Mouse (Mus musculus): Measurements from ENCODE around the gene Gm7073.
A peak's percentile ranks its signal among the peaks of the same experiment; 100 is the strongest.

Gene Gm7073

GRCm38 (mm10) chrX:60539149-60539548 lies at the start of gene Gm7073:
Gene Gm7073 (minus strand): TSS chrX:60539249.
- no peak for DNase-seq

DNA sequence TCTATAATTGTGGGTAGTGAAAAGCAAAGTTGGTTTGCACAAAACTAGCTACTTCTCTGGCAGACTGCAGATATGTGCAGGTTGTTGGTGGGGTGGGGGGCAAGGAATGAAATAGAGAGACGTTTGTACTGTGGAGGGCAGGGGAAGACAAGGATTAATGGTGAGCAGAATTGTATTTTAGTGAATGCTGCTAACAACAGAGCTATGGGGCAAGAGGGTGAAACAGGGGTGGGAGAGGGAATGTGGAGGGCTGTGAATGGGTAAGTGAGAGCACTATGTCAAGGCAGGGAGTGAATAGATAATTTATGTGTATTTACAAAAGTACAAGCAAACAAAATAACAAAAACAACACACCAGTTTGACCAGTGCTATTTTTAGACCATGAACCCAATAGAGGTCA lies 31.5 kb upstream of the Gm7073 start:
- no peak for DNase-seq

DNA sequence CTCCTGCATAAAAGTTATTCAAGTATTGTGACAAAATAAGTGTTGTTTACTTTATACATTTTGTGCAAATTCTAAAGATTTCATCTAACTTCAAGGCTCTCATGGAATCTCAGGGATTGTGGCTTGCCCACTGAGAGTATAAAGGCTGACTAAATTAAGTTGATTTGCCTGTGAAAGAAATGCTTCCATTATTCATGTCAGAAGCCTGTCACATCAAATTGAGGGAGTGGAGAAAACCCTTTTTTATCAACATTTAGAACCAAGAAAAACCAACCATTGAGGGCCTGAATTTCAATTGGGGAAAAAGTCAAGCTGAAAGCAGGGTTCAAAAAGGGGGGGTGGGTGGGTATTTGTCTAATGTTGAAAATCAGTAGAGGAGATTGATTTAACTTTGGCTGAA lies 30.0 kb upstream of the Gm7073 start:
- no peak for DNase-seq

- no peak for DNase-seq
These were observed 16.2 kb upstream of the Gm7073 start for GRCm38 (mm10) chrX:60555242-60555641.

DNA sequence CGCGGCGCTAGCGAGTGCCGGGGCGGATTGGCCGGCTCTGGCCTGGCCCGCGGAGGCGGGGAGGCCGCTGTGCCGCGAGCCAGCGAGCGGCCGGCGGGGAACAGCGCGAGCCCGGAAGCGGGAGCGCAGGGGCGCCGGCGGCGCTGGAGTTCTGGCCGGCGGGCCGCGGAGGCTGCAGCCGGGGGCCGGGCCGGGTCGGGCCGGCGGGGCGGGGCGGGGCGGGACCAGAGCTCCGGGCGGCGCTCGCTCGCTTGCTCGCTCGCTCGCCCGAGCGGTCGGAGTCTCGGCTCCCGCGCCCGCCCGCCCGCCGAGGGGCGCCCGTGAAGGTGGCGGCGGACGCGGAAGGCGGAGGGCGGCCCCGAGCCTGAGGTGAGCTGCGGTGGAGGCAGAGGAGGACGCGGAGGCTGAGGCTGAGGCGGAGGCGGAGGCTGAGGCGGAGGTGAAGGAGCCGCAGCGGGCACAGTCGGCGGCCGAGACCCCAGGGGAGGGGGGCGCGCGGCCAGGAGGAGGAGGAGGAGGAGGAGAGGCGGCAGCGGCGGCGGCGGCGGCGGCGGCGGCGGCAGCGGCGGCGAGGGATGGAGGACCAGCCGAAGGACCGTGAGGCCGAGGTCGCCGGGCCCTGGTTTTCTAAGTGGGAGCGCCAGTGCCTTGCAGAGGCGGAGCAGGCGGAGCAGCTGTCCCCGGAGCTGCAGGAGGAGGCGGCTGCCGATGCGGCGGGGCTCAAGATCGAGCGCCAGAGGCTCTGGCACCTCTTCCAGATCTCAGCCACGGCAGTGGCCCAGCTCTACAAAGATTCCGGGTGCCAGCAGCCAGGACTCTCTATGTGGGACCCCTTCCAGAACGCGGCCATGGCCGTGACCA lies 8.6 kb upstream of the Gm7073 start:
- no peak for DNase-seq

DNA sequence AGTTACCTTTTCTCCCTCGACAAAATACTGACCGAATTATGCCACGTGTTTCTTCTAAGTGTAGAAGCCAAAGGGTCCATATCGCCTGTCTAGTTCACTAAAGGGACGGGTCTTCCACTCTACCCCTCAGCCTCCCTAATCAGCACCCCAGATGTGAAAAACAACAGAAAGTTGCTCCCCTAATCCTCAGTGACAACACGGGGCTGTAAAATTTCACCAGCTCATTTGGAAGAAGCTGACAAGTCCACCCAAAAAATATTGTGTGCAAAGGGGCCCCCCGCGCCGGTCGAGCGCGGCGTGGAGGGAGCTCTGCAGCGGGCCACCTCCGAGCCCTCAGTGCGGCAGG lies 8.0 kb upstream of the Gm7073 start:
- no peak for DNase-seq

GRCm38 (mm10) chrX:60545906-60546305 lies 6.9 kb upstream of the Gm7073 start:
- no peak for DNase-seq

DNA sequence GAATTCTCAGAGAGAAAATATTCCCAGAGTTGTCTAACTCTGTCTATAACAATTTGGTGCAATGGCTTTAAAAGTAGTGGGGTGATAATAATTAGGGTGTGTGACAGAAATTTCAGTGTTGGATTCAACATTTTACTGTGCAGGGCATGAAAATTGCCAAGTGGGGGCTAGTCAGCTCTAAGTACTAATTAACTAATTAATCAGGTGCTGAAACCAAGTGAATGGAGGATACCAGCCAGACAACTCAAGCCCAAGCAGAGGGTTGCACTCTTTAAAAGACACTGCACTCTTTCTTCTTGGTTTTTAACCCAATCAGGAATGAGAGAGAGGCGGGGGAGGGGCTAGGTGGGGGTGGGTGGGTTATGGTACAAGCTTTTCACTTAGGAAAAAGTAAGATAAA lies 6.4 kb upstream of the Gm7073 start:
- DNase-seq, result no peak

GRCm38 (mm10) chrX:60544098-60544497 lies 5.0 kb upstream of the Gm7073 start:
- no peak for DNase-seq

DNA sequence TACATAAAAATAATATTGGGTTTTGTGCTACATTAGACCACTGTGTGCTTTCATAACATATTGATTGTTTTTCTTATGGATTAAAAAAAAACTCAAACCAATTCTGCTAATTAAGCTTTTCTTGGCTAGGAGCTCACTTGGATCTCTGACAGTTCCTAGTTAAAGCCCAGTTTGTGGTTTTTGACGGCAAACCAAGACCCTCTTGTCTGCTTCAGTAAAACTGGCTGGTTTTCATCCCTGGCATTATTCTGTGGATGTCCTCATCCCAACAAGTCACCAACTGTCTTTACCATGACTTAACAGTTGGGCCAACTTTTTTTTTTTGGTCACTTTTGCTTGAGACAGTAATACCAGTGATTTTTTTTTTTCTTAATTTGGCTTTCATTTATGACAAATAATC lies 3.9 kb upstream of the Gm7073 start:
- DNase-seq, result no peak

DNA sequence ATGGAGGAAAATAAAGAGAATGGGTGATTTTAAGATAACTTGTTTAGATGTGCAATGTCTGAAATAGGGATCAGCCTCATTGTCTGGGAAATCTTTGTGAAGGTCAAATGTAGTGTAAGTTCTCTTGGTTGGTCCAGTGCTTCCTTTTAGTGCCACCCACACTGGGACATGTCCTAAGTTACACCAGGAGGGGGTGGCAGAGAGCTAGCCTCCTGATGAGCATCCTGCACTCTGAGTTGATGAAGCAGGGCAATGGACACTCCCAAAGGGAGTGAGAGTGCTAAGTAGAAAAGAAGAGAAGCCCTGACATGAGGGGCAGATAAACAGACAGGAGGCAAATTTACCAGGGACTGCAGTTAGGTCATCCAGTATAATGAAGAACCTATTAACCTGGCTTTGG lies 35.1 kb downstream of the Gm7073 start:
- no peak for DNase-seq

DNA sequence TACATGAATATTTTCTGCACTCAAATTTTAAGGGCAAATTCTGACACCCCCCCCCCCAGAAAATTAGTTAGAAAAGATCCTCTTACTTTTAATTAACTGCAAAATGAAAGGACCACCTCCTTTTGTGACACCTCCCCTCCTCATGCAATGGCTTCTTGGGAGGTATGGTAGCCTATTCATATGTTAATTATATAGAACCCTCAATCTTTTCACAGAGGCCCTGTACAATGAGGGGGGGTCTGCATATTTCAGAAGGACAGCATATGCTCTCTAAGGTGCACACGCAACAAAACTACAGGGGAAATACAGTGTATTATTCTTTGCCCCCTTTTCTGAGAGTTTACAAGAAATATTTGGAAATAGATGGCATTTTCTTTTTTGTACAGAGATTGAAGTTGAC lies 41.3 kb downstream of the Gm7073 start:
- no peak for DNase-seq

DNA sequence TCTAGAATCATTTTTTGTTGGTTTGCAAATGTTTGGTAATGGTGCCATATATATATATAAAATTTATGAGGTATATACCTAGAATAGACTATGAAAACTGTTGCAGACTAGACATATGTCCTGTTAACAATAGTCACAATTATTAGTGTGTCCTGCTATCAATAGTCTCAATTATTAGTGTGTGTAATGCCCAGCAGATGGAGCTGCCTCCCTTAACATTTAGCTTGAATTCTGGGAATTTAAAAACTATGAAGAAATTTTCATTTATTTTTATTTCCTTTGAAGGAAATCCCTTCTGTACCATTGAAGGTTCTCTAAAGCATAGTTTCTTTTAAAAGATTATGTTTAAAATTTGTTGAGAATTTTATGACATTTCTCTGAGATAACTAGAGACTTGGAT lies 43.7 kb downstream of the Gm7073 start:
- DNase-seq, result no peak

GRCm38 (mm10) chrX:60463786-60464185 lies 75.3 kb downstream of the Gm7073 start:
- DNase-seq, result peak in 1 of 2 experiments; percentile 2

DNA sequence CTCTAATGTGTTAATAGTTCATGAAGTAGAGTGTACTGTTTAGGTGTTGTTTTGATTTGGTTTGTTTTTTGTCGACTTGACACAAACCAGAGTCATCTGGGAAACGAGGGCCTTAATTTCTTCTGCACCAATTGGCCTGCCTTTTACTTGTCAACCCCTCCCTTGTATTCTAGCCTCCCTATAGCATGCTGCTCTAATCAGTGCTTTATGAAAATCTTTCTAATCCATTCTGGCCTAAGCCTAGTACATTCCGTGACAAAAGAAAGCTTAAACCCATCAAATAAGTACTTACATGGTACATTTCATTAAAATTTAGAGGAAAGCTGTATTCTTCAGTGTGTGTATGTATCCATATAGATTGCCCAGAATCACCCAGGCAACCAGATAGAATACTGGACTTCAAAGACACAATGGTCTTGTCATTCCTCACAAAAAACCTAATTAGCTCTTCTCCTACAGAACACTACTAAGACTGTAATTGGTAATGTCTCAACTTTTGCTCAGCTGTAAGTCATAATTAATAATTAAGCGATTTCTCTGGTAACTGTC lies 124.4 kb downstream of the Gm7073 start:
- no peak for DNase-seq

- DNase-seq, result no peak
These were observed 133.4 kb downstream of the Gm7073 start for GRCm38 (mm10) chrX:60405681-60406080.

- DNase-seq, result peak; percentile 88 to 90
These were observed 134.4 kb downstream of the Gm7073 start for GRCm38 (mm10) chrX:60404668-60405044.

DNA sequence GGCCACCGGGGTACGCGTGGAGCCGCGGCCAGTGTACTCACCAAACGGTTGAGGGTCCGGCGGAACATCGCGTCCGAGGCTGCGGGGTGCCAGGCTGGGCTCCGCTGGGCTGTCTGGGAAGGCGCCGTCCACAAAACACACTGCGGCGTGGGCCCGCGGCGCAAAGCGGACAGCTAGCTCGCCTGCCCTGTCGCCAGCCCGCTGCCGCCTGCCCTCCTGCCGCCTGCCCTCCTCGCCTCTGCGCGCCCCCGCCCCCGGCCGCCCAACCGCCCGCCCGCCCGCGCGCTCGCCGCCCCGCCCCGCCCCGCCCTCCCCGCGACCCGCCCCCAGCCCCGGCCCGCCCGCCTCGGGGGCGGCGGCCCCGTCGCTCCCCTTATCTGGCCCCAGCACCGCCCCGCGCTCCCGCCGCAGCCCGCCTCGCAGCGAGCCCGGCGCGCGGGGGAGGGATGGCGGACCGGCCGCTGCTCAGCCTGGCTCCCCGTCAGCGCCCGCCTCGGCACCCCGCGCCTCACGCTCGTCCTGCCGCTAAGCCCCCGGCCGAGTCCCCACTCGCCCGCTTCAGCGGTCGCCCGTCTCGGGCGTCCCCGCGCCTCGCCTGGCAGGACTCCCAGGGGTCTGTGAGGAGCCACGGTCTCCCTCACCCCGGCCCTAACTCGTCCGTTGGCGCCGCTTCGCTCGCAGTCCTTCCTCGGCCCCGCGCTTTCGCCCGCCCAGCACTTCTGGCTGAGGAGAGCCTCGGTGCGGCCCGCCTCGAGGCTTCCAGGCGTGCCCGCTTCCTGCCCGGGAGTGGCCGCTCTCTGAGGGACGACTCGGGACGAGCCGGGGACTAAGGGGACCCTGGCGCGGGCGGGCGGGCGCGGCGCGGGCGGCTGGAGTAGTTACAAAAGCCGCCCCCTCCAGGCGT lies 135.0 kb downstream of the Gm7073 start:
- no peak for DNase-seq

DNA sequence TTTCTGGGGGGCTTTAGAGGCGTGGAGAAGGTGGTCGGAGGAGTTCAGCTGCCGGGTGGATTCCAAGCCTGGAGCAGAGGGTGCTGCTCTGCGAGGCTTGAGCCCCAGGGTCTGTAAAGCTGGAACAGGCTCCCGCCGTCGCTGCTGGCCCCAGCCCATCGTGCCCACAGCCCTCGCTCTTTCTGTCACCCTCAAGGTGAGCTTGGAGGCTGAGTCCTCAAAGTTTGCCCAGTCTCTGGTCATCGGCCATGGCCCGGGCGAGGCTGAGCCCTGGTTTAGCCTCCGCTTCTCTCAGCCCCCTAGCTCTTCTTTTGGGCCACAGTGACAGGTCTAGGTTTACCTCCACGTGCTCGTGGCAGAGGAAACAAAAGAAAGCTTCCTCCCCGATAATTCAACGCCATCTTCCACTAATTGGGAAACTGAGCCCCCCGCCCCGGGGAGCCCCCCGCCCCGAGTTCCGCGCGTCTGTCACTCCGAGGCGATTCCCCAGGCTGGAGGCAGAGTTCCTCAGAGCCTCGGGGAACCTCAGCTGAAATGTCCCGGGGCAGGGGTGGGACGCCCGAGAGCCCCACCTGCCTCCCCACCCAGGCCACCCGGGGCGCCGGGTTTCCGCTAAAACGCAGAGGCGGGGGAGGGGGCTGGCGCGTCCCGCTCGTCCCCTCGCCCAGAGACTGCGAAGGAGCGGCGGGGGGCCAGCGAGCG lies 135.8 kb downstream of the Gm7073 start:
- DNase-seq, result peak; percentile 33 to 45

GRCm38 (mm10) chrX:60394292-60394691 lies 144.8 kb downstream of the Gm7073 start:
- no peak for DNase-seq

GRCm38 (mm10) chrX:60386852-60387251 lies 152.2 kb downstream of the Gm7073 start:
- no peak for DNase-seq

Measured in B cell, adult 2 months (primary cell).